Mouse (Mus musculus) retina, postnatal 7 days (tissue): ENCODE results near the gene Psenen.
A peak's percentile ranks its signal among the peaks of the same experiment; 100 is the strongest.

Source experiments
- DNase-seq: peaks from one replicate; pipeline ENCODE4 v3.0.0-alpha.2; 2012; ENCODE audit warnings: low read depth, low spot score

Gene Psenen

GRCm38 (mm10) chr7:30553810-30554584 is 9.4 kb downstream of the Psenen start:
- DNase-seq = no peak

- no peak for DNase-seq
Measured at GRCm38 (mm10) chr7:30553021-30553589, 10.3 kb downstream of the Psenen start.

GRCm38 (mm10) chr7:30552102-30553020 is 11.1 kb downstream of the Psenen start, which contains the start of the genes Hspb6 and Proser3:
Gene Hspb6 (plus strand): TSS chr7:30552178.
Gene Proser3 (minus strand): TSS chr7:30552299.
- DNase-seq = peak; percentile 91

- peak; percentile 66 for DNase-seq
Measured at GRCm38 (mm10) chr7:30551445-30552101, 11.9 kb downstream of the Psenen start.

GRCm38 (mm10) chr7:30550603-30551002 is 12.8 kb downstream of the Psenen start:
- DNase-seq = no peak

GRCm38 (mm10) chr7:30549880-30550279 is 13.5 kb downstream of the Psenen start:
- DNase-seq = no peak

- no peak for DNase-seq
Measured at GRCm38 (mm10) chr7:30544327-30544726, 19.1 kb downstream of the Psenen start.

GRCm38 (mm10) chr7:30540572-30540971 is 22.9 kb downstream of the Psenen start:
- DNase-seq = no peak

GRCm38 (mm10) chr7:30534633-30535577 is 28.5 kb downstream of the Psenen start, which contains the start of gene Arhgap33:
Gene Arhgap33 (minus strand): TSS chr7:30535060.
- DNase-seq = peak; percentile 94

GRCm38 (mm10) chr7:30533941-30534632 is 29.3 kb downstream of the Psenen start:
- peak; percentile 11 for DNase-seq

- peak; percentile 6 for DNase-seq
Measured at GRCm38 (mm10) chr7:30532931-30533330, 30.5 kb downstream of the Psenen start.

- DNase-seq = no peak
Measured at GRCm38 (mm10) chr7:30531291-30531815, 32.1 kb downstream of the Psenen start.

- DNase-seq = no peak
Measured at GRCm38 (mm10) chr7:30526981-30527380, 36.4 kb downstream of the Psenen start.

- no peak for DNase-seq
Measured at GRCm38 (mm10) chr7:30526399-30526798, 37.0 kb downstream of the Psenen start.

- no peak for DNase-seq
Measured at GRCm38 (mm10) chr7:30525954-30526353, 37.5 kb downstream of the Psenen start.

GRCm38 (mm10) chr7:30524487-30524886 is 38.9 kb downstream of the Psenen start:
- no peak for DNase-seq

- no peak for DNase-seq
Measured at GRCm38 (mm10) chr7:30522871-30523270, 40.6 kb downstream of the Psenen start.

GRCm38 (mm10) chr7:30520856-30521255 is 42.6 kb downstream of the Psenen start:
- DNase-seq = no peak

- no peak for DNase-seq
Measured at GRCm38 (mm10) chr7:30520396-30520795, 43.0 kb downstream of the Psenen start.
